Mouse (Mus musculus): ENCODE results near the gene Carmil2.

DNA sequence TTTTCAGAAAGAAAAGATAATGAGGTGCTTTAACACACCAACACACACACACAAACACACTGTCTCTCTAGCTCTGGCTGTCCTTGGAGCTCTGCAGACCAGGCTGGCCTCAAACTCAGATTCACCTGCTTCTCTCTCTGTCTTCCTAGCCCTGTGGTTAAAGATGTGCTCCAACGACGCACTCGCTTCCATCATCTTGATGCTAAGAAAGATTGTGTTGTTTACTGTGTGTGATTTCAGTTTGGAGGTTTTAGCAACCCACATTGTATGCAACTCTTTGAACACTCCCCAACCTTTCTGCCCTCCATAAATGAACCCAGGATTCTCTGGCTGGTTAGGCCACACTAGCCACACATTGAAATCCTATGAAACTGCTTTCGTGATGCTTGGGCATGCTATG lies 47.6 kb upstream of the Carmil2 start:
- no peak for TF ChIP-seq CTCF (conservative IDR thresholded peaks at IDR 0.05; ENCODE audit: low read length)
- no peak for TF ChIP-seq POU5F1 (IDR thresholded peaks at IDR 0.05; ENCODE audit: borderline replicate concordance, low read length)
